Mouse (Mus musculus): Measurements from ENCODE around the gene Fra10ac1. TPM values are rescaled to one million over a fixed set of nuclear protein-coding genes. Genes with fewer than 3 reads are reported as not detected.

Gene Fra10ac1
- polyA plus RNA-seq, 1 experiment = 2.2 TPM

DNA sequence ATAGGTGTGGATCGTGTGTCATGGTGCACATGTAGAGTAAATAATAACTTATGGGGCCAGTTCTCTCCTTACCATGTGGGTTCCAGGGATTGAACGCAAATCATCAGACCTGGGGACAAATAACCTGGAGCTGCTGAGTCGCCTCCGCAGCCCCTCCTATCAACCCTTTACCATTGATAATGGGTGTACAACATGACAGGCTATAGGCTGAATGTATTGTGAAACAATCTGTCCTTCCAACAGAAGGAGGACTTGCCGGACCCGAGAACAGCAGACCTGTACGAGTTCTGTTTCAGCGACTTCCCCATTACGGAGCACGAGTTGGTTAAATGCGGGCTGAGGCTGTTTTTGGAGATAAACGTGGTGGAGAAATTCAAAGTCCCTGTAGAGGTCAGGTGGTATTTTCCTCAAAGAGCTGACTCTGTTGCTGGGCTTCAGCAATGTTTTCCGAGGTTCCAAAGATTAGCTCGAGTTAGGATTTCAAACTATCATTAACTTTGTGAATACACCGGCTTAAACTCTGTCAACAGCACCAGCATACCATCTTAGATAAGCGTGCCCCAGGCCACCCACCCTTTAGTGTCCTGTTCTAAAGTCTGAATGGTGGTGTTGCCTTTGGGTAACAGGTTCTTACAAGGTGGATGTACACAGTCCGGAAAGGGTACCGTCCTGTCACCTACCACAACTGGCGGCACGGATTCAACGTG is 62.2 kb downstream of the Fra10ac1 start:
- Histone ChIP-seq H3K27ac (ENCODE audit: insufficient read depth, low read depth, low read length) (no peak overlapping the region), H3K36me3 (ENCODE audit: control insufficient read depth, insufficient read depth, low read length) (no peaks in the 10 kb centered on the region), H3K4me1 (ENCODE audit: control insufficient read depth, insufficient read depth, insufficient read length, low read length) (peaks cover 8% of the 10 kb centered on the region; the same call in 1 of the 2 replicates), H3K4me3 (ENCODE audit: low read depth, low read length) (no peak overlapping the region), H3K27me3 (ENCODE audit: control insufficient read depth, insufficient read depth, low read length) (no peaks in the 10 kb centered on the region)
- 62% methylated on average over 21 of the region's 21 CpGs for WGBS
- no peak for TF ChIP-seq CTCF (IDR thresholded peaks at IDR 0.05; ENCODE audit: extremely low read depth, insufficient read length, insufficient replicate concordance, low read depth, low read length)
- no peak for TF ChIP-seq POLR2A (IDR thresholded peaks at IDR 0.05; ENCODE audit: low read depth, low read length)

DNA sequence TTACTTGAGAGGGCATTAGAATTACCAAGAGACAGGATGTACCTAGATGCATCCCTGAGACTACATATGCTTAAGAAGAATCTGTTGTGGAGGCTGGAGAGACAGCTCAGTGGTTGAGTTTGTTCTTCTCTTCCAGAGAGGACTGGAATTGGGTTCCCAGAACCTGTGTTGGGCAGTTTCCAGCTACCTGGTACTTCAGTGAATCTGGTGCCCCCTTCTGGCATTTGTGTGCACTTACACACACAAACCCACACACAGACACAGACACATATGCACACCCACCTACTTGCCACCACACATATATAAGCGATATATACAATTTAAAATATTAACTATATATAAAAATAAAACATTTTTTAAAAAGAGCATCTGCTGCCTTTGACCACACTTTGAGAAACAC is 67.7 kb downstream of the Fra10ac1 start:
- no peak for TF ChIP-seq CTCF (IDR thresholded peaks at IDR 0.05; ENCODE audit: extremely low read depth, insufficient read length, insufficient replicate concordance, low read depth, low read length)
- no peak for TF ChIP-seq POLR2A (IDR thresholded peaks at IDR 0.05; ENCODE audit: low read depth, low read length)
- 100% methylated on average over 1 of the region's 1 CpGs for WGBS

DNA sequence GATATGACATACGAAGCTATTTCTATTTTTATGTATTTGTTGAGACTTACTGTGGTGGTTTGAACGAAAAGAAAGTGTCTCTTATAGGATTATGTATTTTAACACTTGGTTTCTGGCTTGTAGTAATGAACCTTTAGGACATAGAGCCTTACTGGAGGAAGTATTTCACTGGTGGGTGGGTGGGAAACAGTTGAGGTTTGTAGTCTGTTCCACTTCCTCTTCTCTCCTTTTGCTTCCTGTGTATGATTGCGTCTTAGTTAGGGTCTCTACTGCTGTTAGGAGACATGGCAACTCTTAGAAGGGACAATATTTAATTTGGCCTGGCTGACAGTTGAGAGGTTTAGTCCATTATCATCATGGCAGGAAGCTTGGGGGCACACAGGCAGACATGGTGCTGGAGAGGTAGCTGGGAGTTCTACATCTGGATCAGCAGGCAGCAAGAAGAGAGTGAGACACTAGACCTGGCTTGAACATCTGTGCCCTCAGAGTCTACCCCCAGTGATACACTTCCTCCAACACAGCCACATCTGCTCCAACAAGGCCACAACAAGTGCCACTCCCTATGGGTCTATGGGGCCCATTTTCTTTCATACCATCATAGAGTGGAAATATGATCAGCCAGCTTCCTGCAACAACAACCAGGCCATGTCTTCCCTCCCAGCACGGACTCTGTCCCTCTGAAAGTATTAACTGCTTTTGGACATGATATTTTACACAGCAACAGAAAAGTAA is 80.2 kb downstream of the Fra10ac1 start:
- Histone ChIP-seq H3K27me3 (ENCODE audit: control insufficient read depth, insufficient read depth, low read length) (no peaks in the 10 kb centered on the region), H3K36me3 (ENCODE audit: control insufficient read depth, insufficient read depth, low read length) (no peaks in the 10 kb centered on the region), H3K4me1 (ENCODE audit: control insufficient read depth, insufficient read depth, insufficient read length, low read length) (no peaks in the 10 kb centered on the region), H3K27ac (ENCODE audit: insufficient read depth, low read depth, low read length) (no peak overlapping the region), H3K4me3 (ENCODE audit: low read depth, low read length) (no peak overlapping the region)
- no peak for TF ChIP-seq CTCF (IDR thresholded peaks at IDR 0.05; ENCODE audit: extremely low read depth, insufficient read length, insufficient replicate concordance, low read depth, low read length)
- 71% methylated on average over 4 of the region's 4 CpGs for WGBS

More for the DNA sequence above, 67.7 kb downstream of the Fra10ac1 start:
- Histone ChIP-seq H3K27me3 (ENCODE audit: control insufficient read depth, insufficient read depth, low read length) (no peaks in the 10 kb centered on the region), H3K36me3 (ENCODE audit: control insufficient read depth, insufficient read depth, low read length) (no peaks in the 10 kb centered on the region), H3K4me1 (ENCODE audit: control insufficient read depth, insufficient read depth, insufficient read length, low read length) (no peaks in the 10 kb centered on the region), H3K4me3 (ENCODE audit: low read depth, low read length) (no peak overlapping the region), H3K27ac (ENCODE audit: insufficient read depth, low read depth, low read length) (no peak overlapping the region)

Other genes starting within 250 kb of the Fra10ac1 start
- gene Myof, start 180.6 kb downstream of the Fra10ac1 start, polyA plus RNA-seq (2012; rRNA removed) = 4.8 and 4.9 TPM in 2 replicates
- 0.56 and 0.84 TPM in 2 replicates for gene Cep55, start 169.1 kb downstream of the Fra10ac1 start, polyA plus RNA-seq (2012; rRNA removed)
- 5.5 and 7.1 TPM in 2 replicates for gene Ffar4, start 127.1 kb downstream of the Fra10ac1 start, polyA plus RNA-seq (2012; rRNA removed)
- gene Rbp4, start 98.9 kb downstream of the Fra10ac1 start, polyA plus RNA-seq (2012; rRNA removed) = 4.5 and 6.3 TPM in 2 replicates
- not detected in 2 replicates for gene Pde6c, start 91.4 kb downstream of the Fra10ac1 start, polyA plus RNA-seq (2012; rRNA removed)
- not detected in 2 replicates for gene Lgi1, start 40.4 kb upstream of the Fra10ac1 start, polyA plus RNA-seq (2012; rRNA removed)
- 25.1 and 36.9 TPM in 2 replicates for gene Slc35g1, start 171.8 kb upstream of the Fra10ac1 start, polyA plus RNA-seq (2012; rRNA removed)